Mouse (Mus musculus) naive thymus-derived CD4-positive, alpha-beta T cell, adult 2 months (primary cell): ENCODE results near the gene Vcp.
A peak's percentile ranks its signal among the peaks of the same experiment; 100 is the strongest.

Experiments used
- DNase-seq: peaks from one replicate; pipeline ENCODE4 v3.0.0-alpha.2; 2011; ENCODE audit warnings: low read depth

Vcp gene

DNA sequence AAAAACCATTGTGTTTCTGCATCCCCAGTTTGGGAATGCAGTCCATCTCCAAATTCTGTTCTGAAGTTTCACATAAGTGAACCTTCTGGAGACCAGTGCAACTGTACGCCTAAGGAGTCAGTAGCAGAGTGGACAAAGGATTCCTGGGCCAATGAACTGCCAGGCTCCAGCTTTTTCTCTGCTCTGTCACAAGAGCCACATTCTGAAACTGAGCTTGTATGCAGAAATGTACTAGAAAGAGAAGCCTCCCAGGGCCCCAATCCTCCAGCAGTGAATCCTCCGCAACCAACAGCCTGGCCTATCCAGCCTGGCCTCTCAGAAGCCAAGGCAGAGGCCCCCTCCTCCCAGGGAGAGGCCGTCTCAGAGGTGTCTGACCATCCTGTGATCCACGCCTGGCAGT is 27.4 kb downstream of the Vcp start:
- DNase-seq: no peak

DNA sequence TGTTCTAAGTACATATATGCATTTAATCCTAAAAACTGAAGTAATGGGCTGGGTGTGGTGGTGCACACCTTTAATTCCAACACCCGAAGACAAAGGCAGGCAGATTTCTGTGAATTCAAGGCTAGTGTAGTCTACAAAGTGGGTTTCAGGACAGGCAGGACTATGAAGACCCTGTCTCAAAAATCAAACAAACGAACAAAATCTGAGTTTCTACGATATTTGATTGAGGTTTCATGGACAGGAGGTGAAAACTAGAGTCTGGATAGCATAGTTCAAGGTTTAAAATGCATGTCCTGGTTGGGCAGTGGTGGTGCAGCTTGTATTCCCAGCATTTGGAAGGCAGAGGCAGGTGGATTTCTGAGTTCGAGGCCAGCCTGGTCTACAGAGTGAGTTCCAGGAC is 31.0 kb downstream of the Vcp start, which contains the start of gene 1700022I11Rik:
Gene 1700022I11Rik, plus strand, starts transcription at position 301 of the 400 bp plus-strand sequence.
- no peak for DNase-seq

DNA sequence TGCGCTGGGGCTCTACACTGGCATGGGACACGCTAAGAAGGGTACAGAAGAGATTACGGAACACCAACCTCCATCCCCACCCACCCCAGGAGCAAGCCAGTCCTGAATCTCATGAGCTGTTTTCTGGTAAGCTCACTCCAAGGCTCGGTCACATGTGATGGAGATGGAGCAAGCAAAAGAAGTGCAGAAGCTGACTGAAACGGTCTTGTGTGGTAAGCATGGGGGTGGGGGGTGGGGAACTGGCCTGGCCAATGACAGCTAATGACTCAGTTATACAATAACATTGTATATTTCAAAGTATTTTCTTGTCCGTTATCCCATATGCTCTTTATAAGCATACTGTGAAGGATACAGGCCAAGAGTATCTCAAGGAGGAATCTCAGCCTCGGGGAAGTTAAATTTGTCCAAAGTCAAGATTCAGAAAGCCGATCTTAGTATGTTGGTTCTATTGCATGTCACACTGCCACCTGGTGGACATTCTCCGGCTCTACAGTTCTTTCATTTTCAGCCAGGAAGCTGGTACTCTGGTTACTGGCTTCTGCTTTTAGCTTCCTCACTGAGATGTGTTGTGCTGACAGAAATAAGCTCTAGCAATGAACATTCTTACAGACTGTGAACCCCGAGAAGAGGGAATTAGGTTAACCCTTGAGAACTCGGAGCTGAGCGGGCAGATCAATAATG is 35.1 kb downstream of the Vcp start:
- peak; percentile 88 for DNase-seq

DNA sequence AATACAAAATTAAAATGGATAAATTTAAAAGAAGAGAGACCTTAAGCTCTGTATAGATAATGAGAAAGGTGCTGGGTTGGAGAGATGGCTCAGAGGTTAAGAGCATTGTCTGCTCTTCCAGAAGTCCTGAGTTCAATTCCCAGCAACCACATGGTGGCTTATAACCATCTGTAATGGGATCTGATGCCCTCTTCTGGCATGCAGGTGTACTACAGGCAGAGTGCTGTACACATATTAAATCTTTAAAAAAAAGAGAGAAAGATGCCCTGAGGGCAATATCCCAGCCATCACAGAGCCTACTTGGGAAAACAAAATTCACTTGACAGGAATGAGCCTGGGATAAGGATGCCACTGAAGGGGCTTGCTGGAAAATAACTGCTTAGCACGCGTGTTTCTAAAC is 36.8 kb downstream of the Vcp start:
- DNase-seq: peak; percentile 41

DNA sequence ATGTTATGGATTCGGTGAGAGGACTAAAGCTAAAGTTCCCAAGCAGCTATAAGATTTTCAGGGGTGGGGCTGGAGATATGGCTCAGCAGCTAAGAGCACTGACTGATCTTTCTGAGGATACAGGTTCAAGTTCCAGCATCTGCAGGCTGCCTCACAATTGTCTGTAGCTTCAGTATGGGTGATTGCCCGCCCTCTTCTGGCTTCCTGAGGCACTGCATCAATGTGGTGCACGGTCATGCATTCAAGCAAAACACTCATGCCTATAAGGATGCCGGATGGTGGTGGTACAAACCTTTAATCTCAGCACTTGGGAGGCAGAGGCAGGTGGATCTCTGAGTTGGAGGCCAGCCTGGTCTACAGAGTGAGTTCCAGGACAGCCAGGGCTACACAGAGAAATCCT is 38.7 kb downstream of the Vcp start:
- DNase-seq: peak; percentile 83

DNA sequence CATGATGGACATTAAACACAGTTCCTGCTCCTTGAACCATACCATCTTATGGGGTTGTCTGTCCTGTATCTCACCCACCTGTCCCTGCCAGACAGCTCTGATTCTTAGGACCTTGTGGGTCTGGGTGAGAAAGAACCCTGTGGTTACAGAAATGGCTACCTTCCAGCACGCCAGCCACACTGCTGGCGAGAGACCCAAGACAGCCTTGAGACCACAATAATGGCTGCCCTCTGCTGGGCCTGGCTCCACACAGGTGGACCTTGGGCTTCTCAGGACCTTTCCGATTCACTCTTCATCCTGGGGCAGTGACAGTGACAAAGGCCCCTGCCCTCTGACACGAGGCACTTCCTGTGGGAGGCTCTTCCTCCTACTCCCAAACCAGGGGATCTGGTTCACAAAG is 40.9 kb downstream of the Vcp start:
- DNase-seq: no peak

DNA sequence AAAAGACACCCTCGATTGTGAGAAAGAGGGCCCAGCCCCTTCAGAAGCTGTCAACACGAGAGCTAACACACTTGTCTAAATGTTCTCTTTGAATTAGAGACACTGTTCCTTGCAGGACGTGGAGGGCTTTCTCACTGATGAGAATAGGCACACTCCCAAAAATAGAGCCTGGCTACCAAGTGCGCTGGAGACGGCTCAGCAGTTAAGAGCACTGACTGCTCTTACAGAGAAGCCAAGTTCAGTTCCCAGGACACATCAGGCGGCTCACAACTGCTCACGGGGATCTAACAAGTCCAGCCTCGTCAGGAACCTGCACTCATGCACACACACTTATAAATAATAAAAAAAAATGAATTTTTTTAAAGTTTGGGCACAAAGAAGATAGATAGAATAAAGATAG is 41.4 kb downstream of the Vcp start:
- no peak for DNase-seq

DNA sequence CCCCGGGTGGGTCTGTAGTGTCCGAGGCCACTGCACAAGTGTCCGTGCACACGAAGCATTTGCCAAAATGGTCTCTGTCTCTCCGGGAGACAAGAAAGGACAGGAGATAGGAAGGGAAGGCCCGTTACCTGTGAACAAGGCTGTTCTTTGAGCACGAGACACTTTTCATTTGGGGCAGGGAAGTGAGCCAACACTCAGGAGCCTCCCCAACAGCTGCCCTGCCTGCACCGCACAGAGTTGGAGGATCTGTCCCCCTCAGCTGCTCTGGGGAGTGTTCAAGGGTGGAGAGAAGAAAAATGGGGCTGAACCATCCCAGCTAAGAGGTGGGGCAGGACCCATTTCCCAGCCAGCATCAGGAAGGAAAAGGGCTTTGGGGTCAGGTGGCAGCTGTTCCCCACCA is 42.3 kb downstream of the Vcp start:
- no peak for DNase-seq

DNA sequence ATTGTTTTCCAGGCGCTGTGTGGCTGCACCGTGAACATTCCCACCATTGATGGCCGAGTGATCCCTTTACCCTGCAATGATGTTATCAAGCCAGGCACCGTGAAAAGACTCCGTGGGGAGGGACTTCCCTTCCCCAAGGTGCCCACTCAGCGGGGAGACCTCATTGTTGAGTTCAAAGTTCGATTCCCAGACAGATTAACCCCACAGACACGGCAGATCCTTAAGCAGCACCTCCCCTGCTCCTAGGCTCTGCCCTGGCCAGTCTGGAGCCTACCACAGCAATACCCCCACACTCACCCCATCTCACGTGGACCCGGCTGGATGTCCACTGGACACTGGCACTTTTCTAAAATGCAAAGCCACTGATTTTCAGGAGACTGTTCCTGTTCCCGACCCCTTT is 43.0 kb downstream of the Vcp start:
- no peak for DNase-seq

DNA sequence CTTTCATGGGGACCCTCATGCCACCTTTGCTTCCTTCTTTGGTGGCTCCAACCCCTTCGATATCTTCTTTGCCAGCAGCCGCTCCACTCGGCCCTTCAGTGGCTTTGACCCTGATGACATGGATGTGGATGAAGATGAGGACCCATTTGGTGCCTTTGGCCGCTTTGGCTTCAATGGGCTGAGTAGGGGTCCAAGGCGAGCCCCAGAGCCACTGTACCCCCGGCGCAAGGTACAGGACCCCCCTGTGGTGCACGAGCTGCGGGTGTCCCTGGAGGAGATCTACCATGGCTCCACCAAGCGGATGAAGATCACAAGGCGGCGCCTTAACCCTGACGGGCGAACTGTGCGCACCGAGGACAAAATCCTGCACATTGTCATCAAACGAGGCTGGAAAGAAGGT is 43.7 kb downstream of the Vcp start:
- DNase-seq: no peak

DNA sequence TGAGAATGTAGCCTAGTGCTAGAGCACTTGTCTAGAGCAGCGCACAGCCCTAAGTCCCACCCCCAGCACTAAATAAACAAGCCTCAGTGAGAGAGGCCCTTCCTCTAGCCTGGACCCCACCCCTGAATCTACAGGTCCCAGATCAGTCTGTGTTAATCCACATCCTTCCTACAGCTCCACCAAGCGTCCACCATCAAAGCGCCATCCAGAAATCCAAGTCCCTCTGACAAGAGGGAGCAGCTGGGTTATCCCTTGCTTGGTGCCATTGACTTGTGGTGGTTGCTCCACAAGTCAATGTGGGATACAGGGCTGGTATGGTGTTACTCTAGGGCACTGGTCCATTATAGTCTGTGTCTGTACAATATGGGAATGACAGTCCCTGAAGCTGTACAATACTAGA is 45.1 kb downstream of the Vcp start:
- DNase-seq: no peak

DNA sequence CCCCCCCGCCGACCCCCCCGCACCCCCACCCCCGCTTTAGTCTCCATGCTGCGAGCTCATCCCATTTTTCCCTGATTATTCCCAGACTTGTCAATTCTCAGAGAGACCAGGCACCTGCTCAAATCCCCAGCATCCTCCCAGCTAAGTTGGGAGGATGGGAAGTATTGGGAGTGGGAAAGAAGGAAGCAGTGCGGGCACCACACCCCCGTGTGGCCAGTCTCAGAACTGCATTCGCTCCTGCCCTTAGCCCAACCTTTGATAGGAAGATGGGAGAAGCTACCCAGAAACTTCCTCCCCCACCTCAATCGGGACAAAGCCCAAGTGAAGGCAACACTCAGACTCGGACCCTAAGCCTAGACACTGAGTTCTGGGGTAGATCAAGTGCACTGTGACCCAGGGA is 46.0 kb downstream of the Vcp start:
- DNase-seq: peak; percentile 57

DNA sequence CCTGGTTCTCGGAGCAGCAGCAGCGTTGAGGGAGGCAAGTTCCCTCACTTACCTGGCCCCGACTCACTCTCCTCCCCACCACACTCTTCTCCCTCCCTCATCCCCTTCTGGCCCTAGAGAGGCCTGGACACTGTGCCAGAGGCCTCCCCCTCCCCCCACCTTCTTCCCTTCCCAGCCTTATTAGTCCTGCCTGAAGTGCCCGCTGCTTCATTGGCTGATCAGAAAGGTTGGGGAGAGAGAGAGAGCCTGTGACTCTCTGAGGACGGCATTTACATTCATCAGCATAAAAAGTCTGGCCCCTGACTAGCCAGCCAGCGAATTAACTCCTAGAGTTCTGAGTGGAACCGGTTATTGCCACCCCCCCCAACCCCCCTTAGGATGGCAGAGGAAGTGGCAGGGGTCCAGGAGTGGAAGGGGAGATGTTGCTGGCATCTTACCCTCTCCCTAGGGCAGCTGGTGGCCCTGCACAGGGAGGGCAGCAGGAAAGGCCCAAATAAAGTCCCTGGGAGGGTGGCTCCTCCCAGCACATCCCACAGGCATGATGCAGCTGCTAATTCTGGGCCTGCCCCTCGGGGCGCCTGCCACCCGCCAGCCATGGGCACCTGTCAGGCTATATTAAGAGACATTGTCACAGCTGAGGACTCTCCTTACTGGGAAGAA is 46.7 kb downstream of the Vcp start:
- no peak for DNase-seq

DNA sequence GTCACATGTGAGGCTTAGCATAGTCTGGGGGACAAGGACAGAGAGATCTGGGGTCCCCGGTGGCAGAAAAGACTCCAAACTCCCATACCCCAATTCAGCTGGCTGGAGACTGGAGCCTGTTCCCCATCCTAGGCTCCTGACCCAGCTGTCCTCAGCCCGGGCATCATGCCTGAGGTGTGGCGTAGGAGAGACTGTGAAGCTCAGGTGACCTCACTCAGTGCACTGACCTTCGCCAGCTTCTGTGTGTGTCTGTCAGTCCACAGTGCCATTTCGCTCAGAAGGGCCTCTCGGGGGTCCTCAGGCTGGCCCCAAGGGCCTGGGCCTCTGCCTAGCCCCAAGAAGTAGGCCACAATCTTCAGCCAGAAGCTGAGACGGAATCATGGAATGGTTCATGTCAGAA is 47.7 kb downstream of the Vcp start:
- no peak for DNase-seq

DNA sequence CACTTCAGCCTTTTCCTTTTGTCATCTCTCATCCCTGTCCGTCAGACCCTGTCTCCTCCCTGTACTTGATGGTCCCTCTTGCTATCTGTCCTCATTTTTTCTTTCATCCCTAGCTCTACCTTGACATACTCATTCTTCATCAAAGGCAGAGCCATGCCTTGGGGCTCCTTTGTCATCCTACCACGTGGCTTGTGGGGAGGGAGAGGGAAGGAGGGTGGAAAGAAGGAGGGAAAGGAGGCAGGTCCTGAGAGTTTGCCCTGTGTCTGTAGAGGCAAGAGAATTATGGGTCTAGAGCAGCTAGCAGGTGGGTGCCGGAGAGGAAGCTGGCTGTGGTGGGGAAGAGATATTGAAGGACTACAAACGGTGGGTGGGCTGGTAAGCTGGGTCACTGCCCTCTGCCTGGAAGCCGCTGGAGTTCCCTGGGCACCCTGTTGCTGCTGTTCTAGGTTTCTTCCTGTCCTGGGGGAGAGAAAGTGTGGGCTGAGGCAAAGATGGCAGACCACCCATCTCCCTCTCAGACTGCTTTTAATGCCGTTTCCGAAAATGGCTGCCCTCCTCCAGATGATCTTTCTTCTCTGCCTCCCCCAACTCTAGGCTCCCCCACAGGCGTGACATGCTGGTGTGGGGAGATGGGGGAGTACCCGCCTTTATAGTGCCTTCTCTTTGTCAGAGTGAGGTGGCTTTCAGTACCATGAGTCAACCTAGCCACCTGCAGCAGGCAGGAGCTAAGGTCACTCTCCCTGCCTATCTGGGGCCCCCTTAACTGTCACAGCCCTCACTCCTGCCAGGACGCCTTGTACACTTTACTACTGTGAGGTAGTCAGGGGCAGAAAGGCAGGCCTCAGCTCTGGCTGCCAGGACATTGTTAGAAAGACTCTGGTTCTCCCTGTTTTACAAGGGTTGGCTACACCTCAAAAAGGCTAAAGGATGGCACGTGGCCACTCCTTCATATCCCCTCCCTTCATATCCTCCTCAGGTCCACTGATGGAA is 48.8 kb downstream of the Vcp start:
- DNase-seq: peak; percentile 10

DNA sequence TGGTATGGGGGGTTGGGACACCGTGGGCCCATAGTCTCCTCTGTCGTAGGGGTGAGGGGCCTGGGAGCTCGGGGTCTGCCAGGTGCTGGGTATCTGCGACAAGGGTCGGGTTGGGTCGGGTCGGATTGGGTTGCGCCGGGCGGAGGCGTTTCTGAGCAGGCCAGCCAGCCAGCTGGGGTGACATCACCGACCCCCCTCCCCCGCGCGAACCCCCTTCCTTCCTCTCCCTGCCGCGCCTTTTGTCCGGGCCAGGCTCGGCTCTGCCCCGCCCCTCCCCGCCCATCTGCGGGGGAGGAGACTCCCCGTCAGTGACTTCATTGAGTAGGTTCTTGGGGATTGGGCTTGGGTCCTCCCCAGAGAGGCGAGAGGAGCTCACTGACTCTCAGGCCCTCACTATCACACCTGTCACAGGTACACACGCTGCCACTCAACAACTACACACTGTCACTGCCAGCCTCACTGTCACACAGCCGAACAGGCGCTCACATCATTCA is 50.2 kb downstream of the Vcp start:
- peak; percentile 96 for DNase-seq

DNA sequence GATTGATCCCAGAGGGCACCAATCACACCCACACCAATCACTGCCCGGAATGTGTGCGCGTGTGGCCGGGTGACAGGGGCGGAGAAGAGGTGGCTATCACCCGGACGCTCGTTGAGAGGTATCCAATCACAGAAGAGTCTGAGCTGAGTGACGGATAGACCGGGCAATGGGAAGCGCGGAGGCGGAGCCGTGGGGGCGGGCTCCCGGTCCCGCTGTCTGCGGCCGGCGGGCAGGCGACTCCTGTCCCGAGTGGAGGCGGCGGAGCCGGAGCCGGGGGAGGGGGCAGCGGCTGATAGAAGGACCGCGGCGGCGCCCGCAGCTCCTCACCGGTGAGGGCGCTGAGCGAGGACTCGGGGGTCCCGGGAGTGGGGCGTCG is 50.6 kb downstream of the Vcp start, which contains the start of gene Dnajb5:
Gene Dnajb5, plus strand, starts transcription at position 139 of the 376 bp plus-strand sequence.
- peak; percentile 98 for DNase-seq

DNA sequence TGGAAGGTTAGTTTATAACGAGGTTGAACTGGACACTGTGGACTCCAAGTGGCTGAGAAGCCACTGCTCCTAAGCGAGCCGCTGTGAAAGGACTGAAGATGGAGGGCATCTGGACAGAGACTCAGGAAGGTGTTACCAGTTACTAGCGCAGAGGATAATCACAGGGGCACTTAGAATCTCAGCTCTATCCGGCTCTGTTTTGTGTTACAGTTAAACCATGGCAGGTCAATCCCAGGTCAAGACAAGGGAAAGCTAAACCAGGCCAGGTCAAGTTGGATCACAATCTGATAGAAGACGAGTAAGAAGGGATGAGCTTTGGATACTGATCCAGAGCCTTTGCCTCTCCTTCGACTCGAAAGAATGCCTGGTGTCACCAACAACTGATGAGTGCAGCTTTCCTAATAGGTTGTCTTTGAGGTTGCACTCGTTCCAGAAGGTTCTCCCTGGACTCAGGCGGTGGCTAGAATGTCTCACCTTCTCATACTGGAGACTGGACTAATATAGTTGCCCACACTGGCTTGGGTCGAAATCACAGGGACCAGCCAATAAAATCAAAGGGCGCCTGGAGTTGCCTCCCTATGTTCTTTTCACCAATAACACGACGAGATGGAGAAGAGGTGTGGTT is 51.1 kb downstream of the Vcp start:
- DNase-seq: no peak

DNA sequence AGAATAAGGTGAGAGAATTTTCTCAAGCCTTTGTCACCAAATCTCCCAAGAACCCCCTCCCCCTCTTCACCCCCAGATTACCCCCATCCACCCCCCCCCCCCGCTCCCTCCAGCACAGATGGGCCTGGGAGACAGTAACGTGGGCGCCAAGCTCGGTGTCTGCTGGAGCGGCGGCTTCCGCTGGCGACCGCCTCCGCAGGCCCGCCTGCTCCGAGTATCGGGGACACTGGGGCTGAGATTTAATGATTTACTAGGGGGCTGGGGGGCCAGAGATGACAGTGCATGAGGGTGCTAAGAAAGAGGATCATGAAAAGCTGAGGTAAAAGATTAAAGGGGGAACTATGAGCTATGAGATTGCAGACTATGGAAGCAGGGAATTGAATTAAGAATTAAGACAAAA is 51.8 kb downstream of the Vcp start:
- peak; percentile 16 for DNase-seq

DNA sequence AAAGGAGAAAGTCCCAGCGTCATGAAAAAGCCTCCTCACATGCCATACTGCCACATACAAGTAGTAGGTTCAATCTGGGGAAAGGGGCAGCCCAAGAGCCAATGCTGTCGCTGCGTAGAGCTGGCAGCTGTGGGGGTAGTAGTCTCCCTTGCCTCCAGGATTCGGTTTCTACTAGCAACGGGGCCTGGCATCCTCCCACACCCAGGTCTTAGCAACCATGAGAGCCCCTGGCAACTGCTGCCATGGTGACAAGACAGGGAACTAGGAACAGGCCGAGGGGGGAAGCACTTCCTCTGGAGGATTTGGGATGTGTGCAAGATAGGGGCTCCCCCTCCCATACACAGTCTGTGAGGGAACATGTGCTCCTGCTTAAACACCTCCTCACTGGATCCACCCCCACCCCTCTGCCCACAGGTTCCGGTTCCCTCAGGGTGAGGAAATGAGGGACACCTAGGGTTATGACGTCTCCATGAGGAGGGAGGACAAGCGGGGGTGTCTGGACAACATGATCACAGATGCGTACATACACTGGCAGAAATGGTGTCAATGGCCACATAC is 53.5 kb downstream of the Vcp start:
- peak; percentile 32 for DNase-seq

DNA sequence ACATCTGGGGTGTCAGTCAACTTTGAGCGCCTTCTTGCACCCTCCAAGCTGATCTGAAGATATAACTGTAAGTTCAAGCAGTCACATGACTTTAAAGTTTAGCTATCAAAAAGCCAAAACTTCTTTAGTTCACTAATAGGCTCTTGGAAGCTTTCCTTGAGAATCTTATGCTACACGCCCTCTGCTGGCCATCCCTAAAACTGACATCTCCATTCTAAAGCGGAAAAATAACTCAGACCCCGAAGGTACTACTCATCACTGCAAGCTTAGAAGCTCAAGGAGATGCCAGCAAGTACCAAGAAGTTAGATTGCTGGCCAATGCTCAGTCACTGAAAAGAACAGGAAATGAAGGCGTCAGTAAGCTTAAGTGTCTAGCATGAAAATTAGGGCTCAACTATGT is 54.4 kb downstream of the Vcp start:
- peak; percentile 72 for DNase-seq

DNA sequence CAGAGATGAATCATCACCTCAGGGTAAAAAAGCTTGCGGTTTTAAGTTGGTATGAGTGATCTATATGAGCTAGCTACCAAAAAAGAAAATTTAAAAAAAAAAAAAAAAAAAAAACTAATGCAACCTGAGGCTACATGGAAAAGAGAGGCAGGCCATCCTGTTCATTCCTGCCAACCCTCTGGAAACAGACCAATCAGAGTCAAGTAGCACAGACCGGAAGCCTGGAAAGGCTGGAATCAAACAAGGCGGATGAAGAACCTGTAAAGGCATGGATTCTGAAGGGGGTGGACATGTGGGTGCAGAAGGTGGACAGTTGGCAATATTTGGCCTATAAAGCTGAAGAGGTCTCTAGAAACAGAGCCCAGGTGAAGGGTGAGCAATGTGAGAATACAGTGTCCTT is 54.9 kb downstream of the Vcp start:
- DNase-seq: no peak
